ENCODE assay signal across 8 mouse cellular contexts in the genomic region with DNA sequence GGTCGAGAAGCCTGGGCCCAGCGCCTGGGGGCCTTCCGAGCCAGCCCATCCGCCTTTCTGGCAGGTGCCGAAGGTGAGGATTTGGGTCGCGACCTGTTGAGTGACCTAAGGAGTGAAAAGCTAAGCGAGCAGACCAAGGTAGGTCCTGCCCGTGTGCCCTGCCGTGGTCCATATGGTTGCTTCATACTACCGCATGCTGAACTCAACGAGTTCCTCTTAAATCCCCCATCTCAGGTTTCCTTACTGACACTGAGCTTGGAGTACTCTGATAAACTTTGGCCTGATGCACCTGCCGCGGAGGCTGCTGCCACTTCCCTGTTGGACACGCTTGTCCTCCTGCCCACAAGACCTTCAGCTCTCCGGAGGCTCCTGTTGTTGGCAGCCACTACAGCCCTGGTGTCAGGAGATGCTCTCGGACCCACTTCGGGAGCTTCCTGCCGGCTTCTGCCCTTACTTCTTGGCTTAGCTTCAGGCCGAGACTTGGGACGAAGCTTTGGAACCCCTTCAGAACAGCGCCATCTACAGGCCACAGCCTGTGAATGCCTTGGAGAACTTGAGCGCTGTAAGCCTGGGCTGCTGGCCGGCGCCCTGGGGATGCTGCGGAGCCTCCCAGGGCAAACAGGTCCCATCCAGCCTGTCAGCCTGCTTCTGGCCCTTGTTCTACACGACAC. TPM values are rescaled to one million over a fixed set of nuclear protein-coding genes. Genes with fewer than 3 reads are reported as not detected.
A peak's percentile ranks its signal among the peaks of the same experiment; 100 is the strongest.
DNase-seq lines count a peak whose midpoint lies in the region; ATAC-seq lines count a peak whose summit lies in the region.

No protein-coding gene starts in this region.

- peaks cover 19% of the 10 kb centered on the region for H3K4me1 ChIP-seq in hindbrain, embryonic 12.5 days

- ATAC-seq in hindbrain, embryonic 12.5 days (ENCODE audit: low FRiP score): peak; percentile 29

- no peaks in the 10 kb centered on the region for H3K9me3 ChIP-seq in hindbrain, embryonic 12.5 days (replicated peaks)

- H3K27me3 ChIP-seq in hindbrain, embryonic 12.5 days: peaks cover 40% of the 10 kb centered on the region

- H3K4me2 ChIP-seq in hindbrain, embryonic 12.5 days (replicated peaks): peak overlapping the region; percentile 73

- DNase-seq in NIH3T3 (ENCODE audit: low read depth): peak; percentile 96
- peak; percentile 86 for DNase-seq in cerebellum, adult 9-11 months
- DNase-seq in frontal cortex, adult 2 months (ENCODE audit: extremely low spot score in 1 of 2, low spot score in 1 of 2): peak; percentile 46 to 88
- DNase-seq in layer of hippocampus, postnatal 14 days (ENCODE audit: low spot score in 2 of 2): peak; percentile 79 to 80
- peak; percentile 92 for DNase-seq in lung, postnatal 10 days
- DNase-seq in ovary, postnatal 14 days (ENCODE audit: low spot score): peak; percentile 78
- peak; percentile 62 to 89 for DNase-seq in thymus, postnatal 10 days (ENCODE audit: low spot score in 2 of 2)

- peak overlapping the region; percentile 85 for H3K27ac ChIP-seq in hindbrain, embryonic 12.5 days

- H3K9ac ChIP-seq in hindbrain, embryonic 12.5 days: peak overlapping the region; percentile 87

- H3K36me3 ChIP-seq in hindbrain, embryonic 12.5 days: peaks cover 7% of the 10 kb centered on the region

- 8% methylated on average over 27 of the region's 27 CpGs for WGBS in hindbrain, embryonic 12.5 days

- H3K4me3 ChIP-seq in hindbrain, embryonic 12.5 days: peak overlapping the region; percentile 64

RNA-seq across cellular contexts. Expression of a gene that starts 0.8 kb away (rescaled TPM):
- 2.5 and 2.8 TPM in 2 replicates for polyA plus RNA-seq in frontal cortex, adult 2 months (2012; rRNA removed)
- 2.6 and 3.2 TPM in 2 replicates for polyA plus RNA-seq in hindbrain, embryonic 12.5 days (2016; fragmentation: Nextera tagmentation; extraction: Ambion mirVana)
- total RNA-seq in layer of hippocampus, postnatal 14 days (2021): 1 to 10 TPM; 7.1 to 8.8 TPM

RNA-seq across cellular contexts. Expression of a gene that starts 8.2 kb away (rescaled TPM):
- 0.04 TPM in 2 replicates for polyA plus RNA-seq in frontal cortex, adult 2 months (2012; rRNA removed)
- polyA plus RNA-seq in hindbrain, embryonic 12.5 days (2016; fragmentation: Nextera tagmentation; extraction: Ambion mirVana): 0.18 and 0.19 TPM in 2 replicates
- total RNA-seq in layer of hippocampus, postnatal 14 days (2021): not detected

RNA-seq across cellular contexts. Expression of a gene that starts 33.1 kb away (rescaled TPM):
- polyA plus RNA-seq in frontal cortex, adult 2 months (2012; rRNA removed): 50.2 and 56.5 TPM in 2 replicates
- 114 and 126 TPM in 2 replicates for polyA plus RNA-seq in hindbrain, embryonic 12.5 days (2016; fragmentation: Nextera tagmentation; extraction: Ambion mirVana)
- 10 to 100 TPM; 84.4 to 90.5 TPM for total RNA-seq in layer of hippocampus, postnatal 14 days (2021)

RNA-seq across cellular contexts. Expression of a gene that starts 41.4 kb away (rescaled TPM):
- polyA plus RNA-seq in frontal cortex, adult 2 months (2012; rRNA removed): 109 and 111 TPM in 2 replicates
- 73.2 and 76.5 TPM in 2 replicates for polyA plus RNA-seq in hindbrain, embryonic 12.5 days (2016; fragmentation: Nextera tagmentation; extraction: Ambion mirVana)
- total RNA-seq in layer of hippocampus, postnatal 14 days (2021): 10 to 100 TPM; 83.3 to 83.5 TPM

RNA-seq across cellular contexts. Expression of a gene that starts 58.3 kb away (rescaled TPM):
- 152 and 164 TPM in 2 replicates for polyA plus RNA-seq in frontal cortex, adult 2 months (2012; rRNA removed)
- 38.3 and 42.2 TPM in 2 replicates for polyA plus RNA-seq in hindbrain, embryonic 12.5 days (2016; fragmentation: Nextera tagmentation; extraction: Ambion mirVana)
- total RNA-seq in layer of hippocampus, postnatal 14 days (2021): 10 to 100 TPM; 70.5 to 74.2 TPM

Comparison
In these comparisons a context has a peak if more than half of its experiments do, and no peak if none do; other contexts are left out.
1. Peak in every context shown above with its lines: DNase-seq, ATAC-seq, H3K4me3 ChIP-seq and H3K27ac ChIP-seq.